Mouse (Mus musculus): ENCODE data around the gene Cdca8.

Cdca8 gene

GRCm38 (mm10) chr4:124880599-124880998 lies 58.5 kb downstream of the Cdca8 start, which contains the start of gene Epha10:
Epha10 (plus strand) TSS chr4:124880899.
- no peak for DNase-seq (ENCODE audit: low spot score in 2 of 2)

- no peak for DNase-seq (ENCODE audit: low spot score in 2 of 2)
Measured at GRCm38 (mm10) chr4:124872719-124873118, 66.4 kb downstream of the Cdca8 start.

All from right cerebral cortex, postnatal 36 days (tissue).